Mouse (Mus musculus) heart, embryonic 16.5 days (tissue): Measurements from ENCODE around the gene A630089N07Rik. TPM values are rescaled to one million over a fixed set of nuclear protein-coding genes. Genes with fewer than 3 reads are reported as not detected.

Experiments used
- ATAC-seq: fragments of 200-750 bp; cut with Nextera tagmentation; replicated peaks from 2 replicates; pipeline ENCODE4 v1.8.0; 2017; ENCODE audit warnings: moderate number of reproducible peaks; ENCODE audit not compliant: insufficient read depth, low FRiP score; ENCODE audit errors: extremely low read depth
- H3K27ac ChIP-seq: fragments of 300-500 bp; sonication (generic); 2 replicates; pipeline ENCODE4 v1.5.1; 2014; ENCODE audit warnings: mild to moderate bottlenecking, low read length, control low read depth, moderate library complexity
- H3K27me3 ChIP-seq: fragments of 300-500 bp; sonication (generic); 2 replicates; pipeline ENCODE4 v1.6.1; 2014; ENCODE audit warnings: low read length, mixed read lengths; ENCODE audit not compliant: control insufficient read depth, insufficient read depth
- H3K36me3 ChIP-seq: fragments of 300-500 bp; sonication (generic); 2 replicates; pipeline ENCODE4 v1.6.1; 2014; ENCODE audit not compliant: control insufficient read depth, insufficient read depth
- H3K4me1 ChIP-seq: fragments of 300-500 bp; sonication (generic); 2 replicates; pipeline ENCODE4 v1.6.1; 2014; ENCODE audit warnings: low read length, mixed read lengths; ENCODE audit not compliant: control insufficient read depth, insufficient read depth
- H3K4me2 ChIP-seq: fragments of 300-500 bp; sonication (generic); 2 replicates; pipeline ENCODE4 v1.6.1; 2014; ENCODE audit warnings: low read depth, mild to moderate bottlenecking, control low read depth, low read length
- H3K4me3 ChIP-seq: fragments of 300-500 bp; sonication (generic); 2 replicates; pipeline ENCODE4 v1.5.1; 2014; ENCODE audit warnings: mild to moderate bottlenecking, control low read depth, low read length
- H3K9ac ChIP-seq: fragments of 300-500 bp; sonication (generic); 2 replicates; pipeline ENCODE4 v1.6.1; 2014; ENCODE audit warnings: low read length, control low read depth
- H3K9me3 ChIP-seq: fragments of 300-500 bp; sonication (generic); replicated peaks from 2 replicates; pipeline ENCODE4 v1.6.1; 2016; ENCODE audit warnings: low read length; ENCODE audit not compliant: control insufficient read depth
- WGBS: fragments of 180-500 bp; shearing (Covaris S2); extraction: QIAGEN DNeasy Blood & Tissue Kit; methylation state at CpG from one replicate; pipeline ENCODE4 v1.1.7; 2014; 5-methylcytosine and 5-hydroxymethylcytosine counted together
- polyA plus RNA-seq: library from polyadenylated mRNA; unstranded; fragments of >200 nt; fragmentation: Nextera tagmentation; extraction: Ambion mirVana; gene quantifications from 2 replicates; pipeline ENCODE4 v1.2.1, GENCODE M21; 2015

The A630089N07Rik gene
- polyA plus RNA-seq, 1 experiment from 2014 or later, result 11.0 TPM

DNA sequence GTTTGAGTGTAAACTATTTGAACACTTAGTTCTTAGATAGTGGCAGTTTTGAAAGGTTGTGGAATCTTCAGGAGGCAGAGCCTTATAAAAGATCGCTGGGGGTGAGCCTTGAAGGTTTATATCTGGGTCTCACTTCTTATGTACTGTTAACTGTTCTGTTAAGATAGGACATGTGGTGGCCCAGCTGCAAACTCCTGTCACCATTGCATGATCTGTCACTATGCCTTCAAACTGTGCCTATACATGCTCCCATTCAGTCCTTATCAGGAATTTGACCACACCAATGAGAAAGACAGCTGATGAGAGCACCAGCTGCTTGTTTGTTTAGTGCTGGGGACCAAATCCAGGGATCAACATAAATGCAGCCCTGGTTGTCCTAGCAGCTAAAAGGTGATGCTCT, 105.0 kb downstream of the A630089N07Rik start:
- Histone ChIP-seq H3K9me3 (no peaks in the 10 kb centered on the region), H3K27me3 (no peaks in the 10 kb centered on the region), H3K27ac (no peak overlapping the region), H3K36me3 (no peaks in the 10 kb centered on the region), H3K4me2 (no peak overlapping the region), H3K9ac (no peak overlapping the region), H3K4me1 (no peaks in the 10 kb centered on the region), H3K4me3 (no peak overlapping the region)
- 63% methylated on average over 1 of the region's 1 CpGs for WGBS
- no peak for ATAC-seq

DNA sequence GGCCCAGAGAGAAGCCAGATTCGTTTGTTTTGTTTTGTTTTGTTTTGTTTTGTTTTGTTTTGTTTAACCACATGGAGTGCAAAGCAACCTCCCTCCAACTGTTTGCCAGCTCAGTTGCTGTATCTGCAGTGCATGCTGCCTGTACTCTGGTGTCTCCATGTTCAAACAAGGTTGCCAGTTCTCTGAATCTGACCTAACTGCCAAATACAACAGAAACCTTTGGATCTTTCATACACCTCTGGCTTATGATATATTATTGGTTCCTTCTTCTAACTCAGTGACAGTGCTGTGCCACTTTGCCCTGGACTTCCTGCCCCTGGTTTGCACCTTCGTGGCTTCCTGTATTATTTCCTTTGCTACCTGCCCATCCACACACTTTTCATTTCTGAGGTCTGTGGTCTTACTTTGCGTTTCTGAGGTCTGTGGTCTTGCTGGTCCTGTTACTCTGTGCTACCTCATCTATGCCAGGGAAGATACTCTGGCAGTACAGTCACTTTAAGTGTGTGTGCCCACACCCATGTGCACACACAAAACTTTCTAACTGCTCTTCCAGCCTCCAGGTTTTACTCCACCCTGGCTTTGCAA, 118.2 kb downstream of the A630089N07Rik start:
- no peaks in the 10 kb centered on the region for H3K27me3 ChIP-seq
- H3K4me2 ChIP-seq, result no peak overlapping the region
- H3K9ac ChIP-seq, result no peak overlapping the region
- WGBS, result 77% methylated on average over 3 of the region's 3 CpGs
- H3K36me3 ChIP-seq, result no peaks in the 10 kb centered on the region
- ATAC-seq, result no peak
- peaks cover 13% of the 10 kb centered on the region for H3K4me1 ChIP-seq
- H3K4me3 ChIP-seq, result no peak overlapping the region
- no peaks in the 10 kb centered on the region for H3K9me3 ChIP-seq
- no peak overlapping the region for H3K27ac ChIP-seq

DNA sequence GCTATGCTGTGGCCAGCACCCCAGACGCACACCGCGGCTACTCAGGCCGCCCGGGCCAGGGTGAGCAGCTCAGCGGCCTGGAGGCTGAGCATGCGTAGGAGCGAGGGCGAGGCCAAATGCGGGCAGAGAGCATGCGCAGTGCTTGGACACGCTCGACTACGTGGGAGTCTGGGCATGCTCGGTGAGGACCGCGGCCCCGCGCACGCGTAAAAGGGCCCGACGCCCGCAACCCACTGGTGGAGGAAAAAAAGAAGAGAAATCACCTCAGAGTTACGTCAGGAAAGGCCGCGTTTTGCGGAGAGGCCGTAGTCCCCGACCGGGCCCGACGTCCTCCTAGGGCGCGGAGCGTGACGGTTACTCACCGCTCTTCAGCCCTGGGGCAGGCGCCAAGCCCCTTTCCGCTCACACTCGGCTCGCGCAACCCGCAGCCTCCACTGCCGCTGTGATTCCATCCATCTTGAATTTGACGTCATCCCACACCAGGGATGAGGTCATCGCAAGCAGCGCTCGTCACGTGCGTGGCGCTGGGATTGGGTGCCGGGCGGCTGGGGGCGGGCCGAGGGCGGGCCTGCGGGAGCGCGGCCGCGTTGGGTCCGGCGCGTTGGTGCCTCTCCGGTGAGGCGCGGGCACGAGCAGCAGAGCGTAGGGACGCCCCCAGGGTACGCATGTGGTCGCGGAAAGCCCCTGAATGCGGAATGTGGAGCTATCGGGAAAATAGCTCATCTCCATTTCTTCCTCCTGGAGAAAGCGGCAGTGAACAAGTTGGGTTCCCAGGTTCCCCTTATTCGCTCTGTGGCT, 119.9 kb downstream of the A630089N07Rik start, which contains the start of the genes C2cd2 and Zbtb21:
C2cd2 (minus strand) TSS at position 448 of the 798 bp plus-strand sequence.
Zbtb21 (minus strand) TSS at position 472 of the 798 bp plus-strand sequence.
- Histone ChIP-seq H3K27me3 (no peaks in the 10 kb centered on the region), H3K36me3 (no peaks in the 10 kb centered on the region), H3K9ac (peak within 1 kb of the TSS; percentile 80), H3K4me3 (peak within 1 kb of the TSS; percentile 87), H3K9me3 (no peaks in the 10 kb centered on the region), H3K4me2 (peak within 1 kb of the TSS; percentile 94), H3K4me1 (peaks cover 23% of the 10 kb centered on the region), H3K27ac (peak within 1 kb of the TSS; percentile 98)
- peak; percentile 95 for ATAC-seq
- WGBS, result under 1% methylated on average over 77 of the region's 78 CpGs

DNA sequence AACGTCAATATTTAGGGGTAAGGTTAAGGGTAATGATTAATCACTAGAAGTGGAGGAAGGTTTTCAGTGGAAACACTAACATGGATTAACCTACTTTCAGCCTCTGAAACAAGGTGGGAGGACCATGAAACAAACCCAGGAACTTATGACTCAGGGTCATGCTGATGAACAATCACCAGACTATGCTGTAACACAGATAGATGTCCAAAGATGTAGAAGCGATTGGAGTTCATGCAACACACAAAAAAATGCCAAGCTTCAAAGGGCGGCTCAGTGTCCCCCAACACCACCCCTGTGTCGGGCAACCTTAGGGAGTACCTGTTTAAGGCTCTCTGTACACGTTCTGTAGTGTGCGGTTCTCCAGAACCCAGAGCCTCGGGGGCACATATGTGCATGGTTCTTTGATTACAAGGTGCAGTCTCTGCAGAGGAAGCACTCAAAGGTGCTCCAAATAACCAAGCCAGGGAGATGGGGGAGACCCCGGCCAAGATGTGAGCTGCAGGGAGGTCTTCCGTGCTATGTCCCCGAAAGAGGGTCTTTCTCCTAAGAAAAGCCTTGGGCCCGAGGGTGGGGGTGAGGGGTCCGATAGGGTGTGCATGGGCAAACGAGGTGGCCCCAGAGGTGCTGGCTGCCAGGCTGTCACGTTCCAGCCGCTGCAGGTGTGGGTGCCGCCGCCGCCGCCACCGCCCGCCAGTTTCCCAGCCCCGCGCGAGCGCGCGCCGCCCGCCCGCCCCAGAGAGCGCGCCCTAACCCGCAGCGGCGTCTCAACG, 120.7 kb downstream of the A630089N07Rik start:
- no peaks in the 10 kb centered on the region for H3K9me3 ChIP-seq
- no peak; the same call in 1 of the 2 replicates for ATAC-seq
- peak overlapping the region; percentile 80 for H3K9ac ChIP-seq
- 6% methylated on average over 33 of the region's 36 CpGs for WGBS
- H3K27me3 ChIP-seq, result peaks cover 1% of the 10 kb centered on the region; the same call in 1 of the 2 replicates
- H3K4me1 ChIP-seq, result peaks cover 31% of the 10 kb centered on the region
- peak overlapping the region; percentile 94 for H3K4me2 ChIP-seq
- peaks cover under 1% of the 10 kb centered on the region; the same call in 1 of the 2 replicates for H3K36me3 ChIP-seq
- peak overlapping the region; percentile 98 for H3K27ac ChIP-seq
- peak overlapping the region; percentile 87 for H3K4me3 ChIP-seq

DNA sequence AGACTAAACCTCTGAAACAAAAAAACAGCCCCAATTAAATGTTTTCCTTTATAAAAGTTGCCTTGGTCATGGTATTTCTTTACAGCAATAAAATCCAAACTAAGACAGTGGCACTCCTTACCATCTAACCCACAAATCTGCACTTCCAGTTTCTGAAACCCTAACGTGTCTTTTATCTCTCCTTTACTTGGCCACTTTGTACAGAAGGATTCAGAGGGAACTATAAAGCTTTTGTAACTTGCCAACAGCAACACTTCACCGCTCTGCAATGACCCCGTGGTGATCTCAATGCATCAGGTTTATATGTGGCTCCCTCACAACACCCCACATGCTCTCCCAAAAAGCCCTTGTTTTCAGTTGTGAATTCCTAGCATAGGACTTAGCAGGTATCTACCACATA, 121.9 kb downstream of the A630089N07Rik start:
- H3K9me3 ChIP-seq, result no peaks in the 10 kb centered on the region

DNA sequence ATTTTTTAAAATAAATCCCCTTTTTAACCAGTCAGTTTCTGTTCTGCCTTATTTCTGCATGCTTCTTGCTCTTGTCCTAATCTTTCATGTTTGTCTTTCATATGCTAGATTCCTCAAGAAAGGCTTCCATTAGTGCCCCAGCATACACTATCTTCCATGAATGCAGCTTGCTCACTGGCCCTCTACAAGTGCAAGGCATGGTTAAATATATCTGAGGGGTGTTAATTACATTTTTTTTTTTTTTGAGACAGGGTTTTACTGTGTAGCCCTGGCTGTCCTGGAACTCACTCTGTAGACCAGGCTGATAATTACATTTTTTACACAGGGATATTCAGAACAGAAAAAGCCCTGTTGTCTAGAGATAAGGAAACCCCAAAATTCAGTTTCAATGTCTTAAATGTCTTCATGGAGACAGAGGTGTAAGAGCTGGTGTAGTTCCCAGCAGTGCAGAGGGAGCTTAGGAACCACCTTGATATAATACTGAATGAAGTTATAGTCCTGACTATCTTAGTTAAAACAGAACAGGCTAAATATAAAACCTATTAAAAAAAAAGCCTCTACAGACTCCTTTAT, 123.8 kb downstream of the A630089N07Rik start:
- no peak for ATAC-seq
- H3K4me2 ChIP-seq, result peak overlapping the region; percentile 21; the same call in 1 of the 2 replicates

More for the DNA sequence above, 121.9 kb downstream of the A630089N07Rik start:
- H3K27ac ChIP-seq, result no peak overlapping the region
- H3K4me2 ChIP-seq, result no peak overlapping the region
- peaks cover 7% of the 10 kb centered on the region for H3K27me3 ChIP-seq
- peaks cover 6% of the 10 kb centered on the region; the same call in 1 of the 2 replicates for H3K36me3 ChIP-seq
- WGBS, result 78% methylated on average over 3 of the region's 3 CpGs
- H3K4me3 ChIP-seq, result no peak overlapping the region
- no peak overlapping the region for H3K9ac ChIP-seq
- no peak for ATAC-seq
- peaks cover 35% of the 10 kb centered on the region for H3K4me1 ChIP-seq

DNA sequence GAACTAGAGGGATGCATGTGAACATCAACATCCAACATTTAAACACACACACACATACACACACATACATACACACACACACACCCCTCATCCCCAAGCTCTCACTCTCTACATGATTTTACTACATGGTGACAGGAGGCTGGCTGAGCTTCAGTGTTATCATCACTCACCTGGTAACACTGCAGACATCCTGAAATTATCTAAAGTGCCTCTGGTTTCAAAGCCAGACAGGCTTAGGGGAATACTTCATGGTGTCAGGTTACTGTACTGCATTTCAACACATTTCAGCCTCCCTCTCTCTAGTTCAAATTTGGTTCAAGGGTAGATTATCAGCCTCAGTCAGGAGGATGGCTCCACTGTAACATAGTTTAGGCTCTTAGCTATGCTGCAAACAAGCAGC, 124.6 kb downstream of the A630089N07Rik start:
- Histone ChIP-seq H3K27ac (peak overlapping the region; percentile 74), H3K4me1 (peaks cover 31% of the 10 kb centered on the region), H3K9me3 (no peaks in the 10 kb centered on the region), H3K27me3 (peaks cover 11% of the 10 kb centered on the region), H3K36me3 (peaks cover 7% of the 10 kb centered on the region), H3K4me2 (no peak overlapping the region), H3K4me3 (no peak overlapping the region), H3K9ac (no peak overlapping the region)
- ATAC-seq, result peak; percentile 64

More for the DNA sequence above, 123.8 kb downstream of the A630089N07Rik start:
- Histone ChIP-seq H3K27ac (no peak overlapping the region), H3K36me3 (peaks cover 6% of the 10 kb centered on the region; the same call in 1 of the 2 replicates), H3K27me3 (peaks cover 11% of the 10 kb centered on the region), H3K9me3 (no peaks in the 10 kb centered on the region), H3K9ac (no peak overlapping the region), H3K4me3 (no peak overlapping the region), H3K4me1 (peaks cover 35% of the 10 kb centered on the region)

DNA sequence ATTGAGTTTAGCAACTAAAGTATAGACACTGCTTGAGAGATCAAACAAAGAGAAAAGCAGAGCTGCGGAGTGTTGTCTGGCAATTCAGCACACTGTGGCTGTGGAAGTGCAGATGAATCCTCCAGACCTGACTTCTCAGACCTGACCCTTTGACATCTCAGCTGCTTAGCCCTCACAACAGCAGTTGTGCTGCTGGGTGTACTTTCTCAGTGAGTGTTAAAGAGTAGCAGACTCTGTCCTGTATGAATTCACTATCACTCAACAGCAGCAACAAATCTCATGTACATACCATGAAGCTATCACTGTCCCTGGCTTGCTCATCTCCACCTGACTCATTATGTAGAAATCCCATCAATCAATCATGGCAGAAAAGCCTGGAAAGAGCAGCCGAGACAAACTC, 126.2 kb downstream of the A630089N07Rik start:
- peaks cover 23% of the 10 kb centered on the region for H3K36me3 ChIP-seq

More for the DNA sequence above, 126.2 kb downstream of the A630089N07Rik start:
- H3K4me2 ChIP-seq, result no peak overlapping the region
- no peak overlapping the region for H3K9ac ChIP-seq
- no peak for ATAC-seq
- no peaks in the 10 kb centered on the region for H3K9me3 ChIP-seq
- peaks cover 27% of the 10 kb centered on the region for H3K4me1 ChIP-seq
- 78% methylated on average over 2 of the region's 2 CpGs for WGBS
- H3K27ac ChIP-seq, result no peak overlapping the region
- no peak overlapping the region for H3K4me3 ChIP-seq
- peaks cover 13% of the 10 kb centered on the region for H3K27me3 ChIP-seq
